Mouse (Mus musculus): ENCODE measurements around the gene H2-Eb2. TPM values are rescaled to one million over a fixed set of nuclear protein-coding genes. Genes with fewer than 3 reads are reported as not detected.
"Not testable (repeated sequence)": the region's sequence is repeated elsewhere in the genome, so short reads cannot be mapped to it uniquely, and the experiment has no call there.

The H2-Eb2 gene
- total RNA-seq, 2 experiments from 2014 or later = not detected

- ATAC-seq (replicated peaks; ENCODE audit: low FRiP score, poor library complexity, severe bottlenecking) = no peak
Observed at GRCm38 (mm10) chr17:34304751-34305150, 20.7 kb upstream of the H2-Eb2 start.

DNA sequence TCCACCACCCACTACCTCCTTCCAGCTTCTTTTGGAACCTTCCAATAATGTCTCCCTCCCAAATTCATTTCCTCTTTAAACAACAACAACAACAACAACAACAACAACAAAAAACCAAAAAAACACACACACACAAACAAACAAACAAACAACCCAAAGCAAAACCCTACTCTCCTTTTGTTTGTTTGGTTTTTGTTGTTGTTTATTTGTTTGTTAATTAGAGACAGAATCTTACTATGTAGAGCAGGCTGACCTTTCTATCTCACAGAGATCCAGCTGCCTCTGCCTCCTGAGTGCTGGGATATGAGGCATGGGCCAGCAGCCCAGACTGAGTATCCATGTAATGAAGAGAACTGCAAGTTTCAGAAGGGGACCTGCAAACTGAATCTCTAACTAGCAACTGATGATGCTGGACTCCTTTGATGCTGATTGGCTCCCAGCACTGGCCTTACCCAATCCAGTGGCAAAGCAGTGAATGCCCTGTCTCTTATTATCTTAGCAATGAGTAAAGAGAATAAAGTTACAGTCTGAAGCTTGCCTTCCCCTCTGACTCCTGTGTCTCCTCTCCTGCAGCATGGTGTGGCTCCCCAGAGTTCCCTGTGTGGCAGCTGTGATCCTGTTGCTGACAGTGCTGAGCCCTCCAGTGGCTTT is 20.0 kb upstream of the H2-Eb2 start, which contains the start of gene H2-Eb1:
Gene H2-Eb1 (plus strand): TSS at position 488 of the 651 bp plus-strand sequence.
- no peak for ATAC-seq (replicated peaks; ENCODE audit: low FRiP score, poor library complexity, severe bottlenecking)

DNA sequence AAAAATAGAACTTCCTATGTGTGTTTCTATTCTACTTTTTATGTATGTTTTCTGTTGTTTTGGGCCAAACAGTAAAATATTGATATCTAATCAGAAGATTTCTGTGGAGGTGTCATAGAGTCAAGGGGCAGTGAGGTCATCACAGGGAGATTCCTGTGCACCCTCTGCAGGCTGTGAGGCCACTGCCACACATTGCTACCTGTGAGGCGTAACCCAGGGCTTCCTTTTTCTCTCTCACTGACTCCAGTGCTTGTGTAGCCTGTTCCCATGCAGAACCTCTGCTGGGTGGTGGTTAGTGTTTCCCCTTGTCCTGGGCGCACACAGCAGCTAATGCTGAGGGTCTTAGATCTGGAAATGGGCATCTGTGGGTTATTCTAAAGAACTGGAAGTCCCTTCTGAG is 19.1 kb upstream of the H2-Eb2 start:
- ATAC-seq (replicated peaks; ENCODE audit: low FRiP score, poor library complexity, severe bottlenecking) = no peak

DNA sequence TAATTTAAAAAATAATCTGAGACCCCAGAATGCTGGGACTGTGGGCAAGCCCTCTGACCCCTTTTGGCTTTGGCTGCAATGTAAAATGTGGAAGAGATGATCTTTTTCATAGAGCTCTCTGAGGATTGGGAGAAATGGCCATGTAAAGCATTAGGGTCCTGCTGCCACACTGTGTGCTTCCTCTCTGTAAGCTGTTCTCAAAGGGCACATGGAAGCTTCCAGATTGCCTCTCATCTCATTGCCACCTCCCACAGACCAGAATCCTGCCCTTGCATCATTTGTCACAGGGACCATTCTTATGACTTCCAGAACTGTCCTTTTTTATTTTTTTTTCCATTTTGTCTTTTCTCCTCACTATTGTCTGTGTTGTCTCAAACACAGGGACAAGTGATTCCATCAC is 18.2 kb upstream of the H2-Eb2 start:
- ATAC-seq (replicated peaks; ENCODE audit: low FRiP score, poor library complexity, severe bottlenecking) = no peak

- no peak for ATAC-seq (replicated peaks; ENCODE audit: low FRiP score, poor library complexity, severe bottlenecking)
Observed at GRCm38 (mm10) chr17:34308161-34308560, 17.3 kb upstream of the H2-Eb2 start.

DNA sequence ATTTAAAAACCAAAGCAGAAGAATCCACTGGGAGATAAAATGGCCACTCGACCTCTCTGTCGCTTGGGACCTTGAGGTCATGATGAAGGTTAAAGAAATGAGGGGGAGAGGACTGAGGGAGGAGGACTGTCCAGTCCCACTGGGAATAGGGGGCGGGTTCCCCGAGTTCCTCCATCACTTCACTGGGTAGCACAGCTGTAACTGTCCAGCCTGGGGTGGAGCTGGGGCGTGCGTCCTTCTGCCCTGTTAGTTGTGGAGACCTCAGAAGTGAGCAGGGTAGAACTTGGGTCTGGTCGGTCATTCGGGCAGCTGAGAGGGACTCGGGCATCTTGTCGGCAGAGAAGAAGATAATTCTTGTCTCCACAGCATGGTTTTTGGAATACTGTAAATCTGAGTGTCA is 16.2 kb upstream of the H2-Eb2 start:
- no peak for ATAC-seq (replicated peaks; ENCODE audit: low FRiP score, poor library complexity, severe bottlenecking)

DNA sequence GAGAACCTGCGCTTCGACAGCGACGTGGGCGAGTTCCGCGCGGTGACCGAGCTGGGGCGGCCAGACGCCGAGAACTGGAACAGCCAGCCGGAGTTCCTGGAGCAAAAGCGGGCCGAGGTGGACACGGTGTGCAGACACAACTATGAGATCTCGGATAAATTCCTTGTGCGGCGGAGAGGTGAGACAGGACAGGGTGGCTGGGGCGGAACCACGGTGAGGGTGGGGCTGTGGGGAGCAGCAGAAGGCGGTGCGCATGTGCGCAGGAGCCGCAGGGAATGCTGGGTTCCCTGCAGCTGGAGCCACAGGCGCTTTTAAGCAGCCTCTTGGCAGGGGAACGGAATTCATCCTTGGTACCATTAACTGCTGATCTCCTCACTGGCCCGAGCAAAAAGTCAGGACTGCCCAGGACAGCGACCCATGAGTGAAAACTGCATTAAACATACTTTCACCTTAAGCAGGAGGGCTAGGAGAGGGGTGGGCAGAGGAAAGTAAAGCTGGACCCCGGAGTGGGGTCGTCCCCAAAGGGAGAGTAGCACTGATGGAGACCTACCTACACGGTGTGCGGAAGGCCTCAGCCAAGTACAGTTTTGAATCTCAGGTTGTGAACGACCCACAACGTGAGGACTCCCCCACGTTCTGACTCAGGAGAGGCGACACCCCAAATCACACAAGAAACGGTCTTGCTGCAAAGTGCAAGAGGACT is 15.6 kb upstream of the H2-Eb2 start:
- 0 out of 2 replicates have a peak, but pooled peaks have one; percentile 48 for ATAC-seq (replicated peaks; ENCODE audit: low FRiP score, poor library complexity, severe bottlenecking)

- not testable (repeated sequence) for ATAC-seq (replicated peaks; ENCODE audit: low FRiP score, poor library complexity, severe bottlenecking)
Observed at GRCm38 (mm10) chr17:34310526-34310925, 14.9 kb upstream of the H2-Eb2 start.

- no peak for ATAC-seq (replicated peaks; ENCODE audit: low FRiP score, poor library complexity, severe bottlenecking)
Observed at GRCm38 (mm10) chr17:34312185-34312584, 13.3 kb upstream of the H2-Eb2 start.

- ATAC-seq (replicated peaks; ENCODE audit: low FRiP score, poor library complexity, severe bottlenecking) = peak; percentile 73
Observed at GRCm38 (mm10) chr17:34313393-34313792, 12.1 kb upstream of the H2-Eb2 start.

- no peak for ATAC-seq (replicated peaks; ENCODE audit: low FRiP score, poor library complexity, severe bottlenecking)
Observed at GRCm38 (mm10) chr17:34314286-34314685, 11.2 kb upstream of the H2-Eb2 start.

GRCm38 (mm10) chr17:34315512-34315911 is 10.0 kb upstream of the H2-Eb2 start:
- ATAC-seq (replicated peaks; ENCODE audit: low FRiP score, poor library complexity, severe bottlenecking) = no peak

DNA sequence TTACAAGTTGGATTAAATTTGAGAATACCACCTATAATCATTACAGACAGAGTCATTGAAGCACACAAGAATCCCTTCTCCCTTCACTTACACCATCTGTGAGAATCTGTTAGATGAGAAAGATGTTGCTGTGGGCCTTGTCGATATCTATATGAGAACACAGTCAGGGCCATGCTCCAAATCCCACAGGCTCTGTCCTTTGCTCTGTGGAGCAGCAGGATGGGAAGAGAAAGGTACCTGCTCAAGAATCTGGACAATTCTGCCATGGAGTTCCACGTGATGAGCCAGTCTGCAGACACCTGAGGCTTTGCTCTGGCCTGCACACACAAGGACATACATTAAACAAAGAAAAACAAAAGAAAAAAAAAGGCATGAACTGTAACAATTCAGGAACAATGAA is 8.8 kb upstream of the H2-Eb2 start:
- no peak for ATAC-seq (replicated peaks; ENCODE audit: low FRiP score, poor library complexity, severe bottlenecking)

DNA sequence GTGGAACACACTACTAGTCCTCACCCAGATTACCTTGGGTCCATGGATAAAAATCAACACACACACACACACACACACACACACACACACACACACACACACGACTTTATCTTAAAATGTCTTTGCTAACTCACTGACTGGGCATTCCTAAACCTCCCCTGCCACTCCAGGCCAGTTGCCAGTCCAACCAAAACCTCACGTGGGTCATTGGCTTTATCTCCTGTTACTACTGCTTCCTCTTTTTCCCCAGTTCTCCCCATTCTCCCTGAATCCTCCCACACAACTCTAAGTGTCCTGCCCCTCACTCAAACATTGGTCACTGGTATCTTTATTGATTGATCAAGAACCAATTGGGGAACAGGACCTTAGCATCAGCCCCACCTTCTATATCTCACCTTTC is 8.2 kb upstream of the H2-Eb2 start:
- no peak for ATAC-seq (replicated peaks; ENCODE audit: low FRiP score, poor library complexity, severe bottlenecking)

- no peak for ATAC-seq (replicated peaks; ENCODE audit: low FRiP score, poor library complexity, severe bottlenecking)
Observed at GRCm38 (mm10) chr17:34326373-34326772, 908 bp downstream of the H2-Eb2 start.

DNA sequence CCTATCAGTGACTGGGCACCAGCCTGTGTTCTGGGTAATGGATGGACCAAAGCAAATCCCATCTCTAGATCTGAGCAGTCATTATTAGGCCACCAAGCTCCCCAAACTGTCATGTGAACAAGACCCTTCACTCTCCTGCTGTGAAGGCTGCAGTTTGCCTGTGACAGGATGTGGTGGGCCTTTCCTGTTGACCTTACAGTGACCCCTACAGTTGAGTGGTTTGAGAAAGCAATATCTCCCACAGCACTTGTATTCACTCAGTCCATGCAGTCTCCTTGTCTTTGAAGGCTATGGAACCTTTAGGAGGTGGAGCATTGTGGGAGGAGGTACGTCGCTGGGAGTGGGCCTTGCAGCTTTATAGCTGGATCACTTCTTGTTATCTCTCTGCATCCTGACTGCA is 4.3 kb downstream of the H2-Eb2 start:
- no peak for ATAC-seq (replicated peaks; ENCODE audit: low FRiP score, poor library complexity, severe bottlenecking)

- ATAC-seq (replicated peaks; ENCODE audit: low FRiP score, poor library complexity, severe bottlenecking) = no peak
Observed at GRCm38 (mm10) chr17:34331200-34331599, 5.7 kb downstream of the H2-Eb2 start.

DNA sequence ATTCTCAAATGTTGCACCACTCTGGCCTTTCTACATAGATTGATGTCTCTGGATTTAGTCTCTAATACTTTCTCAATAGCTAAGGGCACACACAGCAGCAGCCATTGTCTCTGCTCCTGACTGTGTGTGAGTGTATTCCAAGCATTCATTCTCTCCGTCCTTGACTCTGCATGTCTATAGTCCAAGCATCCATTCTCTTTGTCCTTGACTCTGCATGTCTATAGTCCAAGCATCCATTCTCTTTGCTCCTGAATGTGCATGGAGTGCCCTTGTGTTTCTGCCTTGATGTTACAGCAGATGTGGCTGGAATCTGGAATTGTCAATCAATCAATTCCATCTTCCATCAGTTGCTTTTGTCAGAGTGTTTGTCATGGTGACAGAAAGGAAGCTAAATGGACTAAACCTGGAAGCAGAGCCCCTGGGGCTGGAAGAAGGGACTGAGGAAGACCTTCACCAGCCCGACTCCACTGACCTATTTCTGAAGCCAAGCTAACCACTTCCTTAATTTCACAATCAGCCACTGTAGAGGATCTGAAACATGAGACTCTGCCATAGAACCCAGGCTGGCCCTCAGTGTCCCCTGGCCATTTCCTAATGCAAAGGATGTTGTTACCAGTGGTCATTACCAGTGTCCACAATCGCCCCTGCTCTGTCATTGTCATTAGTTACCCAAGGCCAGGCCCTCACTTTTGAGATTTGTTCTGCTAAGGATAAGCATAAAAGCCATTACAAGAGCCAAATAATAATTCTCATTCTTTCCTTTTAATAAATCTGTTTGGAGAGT is 15.3 kb downstream of the H2-Eb2 start:
- no peak for ATAC-seq (replicated peaks; ENCODE audit: low FRiP score, poor library complexity, severe bottlenecking)

- no peak for ATAC-seq (replicated peaks; ENCODE audit: low FRiP score, poor library complexity, severe bottlenecking)
Observed at GRCm38 (mm10) chr17:34344882-34345281, 19.4 kb downstream of the H2-Eb2 start.

DNA sequence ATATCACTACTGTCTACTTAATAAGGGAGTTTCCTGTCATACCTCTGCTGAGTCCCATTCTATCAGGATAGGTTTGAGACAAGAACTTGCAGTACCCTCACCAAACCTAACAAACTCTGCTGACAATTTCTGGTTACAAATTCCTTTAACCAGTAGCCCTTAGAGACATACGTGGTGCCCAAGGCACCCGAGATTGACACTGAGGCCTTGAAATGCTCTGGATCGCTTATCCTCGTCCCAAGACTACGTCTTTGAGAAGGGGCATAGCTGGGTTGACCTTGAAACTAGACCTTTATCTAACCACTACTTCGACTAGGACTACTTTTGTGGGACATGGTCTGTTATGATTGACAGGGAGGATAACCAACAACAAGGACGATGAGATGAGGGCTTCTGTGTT is 20.0 kb downstream of the H2-Eb2 start:
- no peak for ATAC-seq (replicated peaks; ENCODE audit: low FRiP score, poor library complexity, severe bottlenecking)

DNA sequence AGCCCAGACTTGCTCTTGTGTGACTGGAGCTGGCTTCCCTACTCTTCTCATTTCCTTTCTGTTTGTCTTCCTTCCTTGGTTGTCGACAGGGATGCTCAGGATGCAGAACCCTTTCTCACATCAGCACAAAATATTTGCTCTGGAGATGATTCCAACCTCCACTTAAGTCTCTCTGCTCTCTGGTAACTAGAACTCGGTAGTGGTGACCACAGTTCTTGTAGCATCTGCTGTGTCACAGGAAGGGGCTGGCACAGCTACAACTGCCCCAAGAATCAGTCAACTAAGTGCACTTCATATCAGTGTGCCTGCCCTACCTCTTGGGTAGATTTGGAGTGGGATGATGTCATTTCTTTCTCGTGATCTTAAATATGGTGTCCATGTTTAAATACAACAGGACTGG is 20.6 kb downstream of the H2-Eb2 start:
- ATAC-seq (replicated peaks; ENCODE audit: low FRiP score, poor library complexity, severe bottlenecking) = no peak
